Mouse (Mus musculus) liver, adult 2 months (tissue): Measurements from ENCODE around the gene Tgfb2.

Experiments used
- CTCF ChIP-seq: fragments of 200-500 bp; IDR thresholded peaks from 2 replicates; pipeline ENCODE4 v1.5.1; 2011; ENCODE audit warnings: low read depth, low read length, control low read depth
- POLR2A ChIP-seq: fragments of 200-500 bp; IDR thresholded peaks from 2 replicates; pipeline ENCODE4 v1.6.1; 2011; ENCODE audit warnings: low read length, control low read depth; ENCODE audit not compliant: insufficient read depth; ENCODE audit errors: extremely low read depth

DNA sequence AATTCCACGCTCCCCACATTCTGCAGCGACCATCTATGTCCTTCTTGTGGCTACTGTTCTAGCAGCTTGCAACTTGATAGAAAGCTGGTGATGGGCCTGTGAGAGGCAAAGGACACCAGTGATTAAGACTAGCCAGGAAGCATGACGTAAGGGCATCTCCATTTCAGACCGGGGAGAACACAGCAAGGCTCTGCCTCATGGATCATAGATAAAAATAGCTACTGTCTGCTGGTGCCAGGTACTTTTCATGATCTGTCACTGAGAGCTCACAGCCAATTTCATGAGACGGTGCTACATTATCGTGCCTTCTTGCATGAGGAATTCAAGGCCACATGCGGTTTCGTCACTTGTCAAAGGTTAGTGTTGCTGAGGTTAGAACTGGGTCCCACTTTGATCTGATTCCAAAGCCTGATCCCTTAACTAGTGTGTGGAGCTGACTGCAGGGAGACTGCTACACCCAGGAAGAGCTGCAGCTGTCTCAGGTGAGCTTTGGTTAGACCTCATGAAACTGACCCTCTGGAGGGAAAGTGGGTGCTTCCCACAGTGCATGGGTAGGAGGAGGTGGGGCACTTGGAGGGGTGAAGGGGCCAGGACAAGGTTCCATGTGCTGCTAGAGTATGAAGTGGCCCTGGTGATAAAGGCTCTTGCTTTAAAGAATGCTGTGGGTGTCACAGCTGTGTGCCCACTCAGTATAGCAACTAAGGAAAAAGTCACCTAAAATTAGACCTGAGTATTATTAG lies 118.6 kb downstream of the Tgfb2 start:
- TF ChIP-seq CTCF, result no peak
- TF ChIP-seq POLR2A, result no peak
